Mouse (Mus musculus): Measurements from ENCODE around the gene Klf11.
A peak's percentile ranks its signal among the peaks of the same experiment; 100 is the strongest.
"Not testable (repeated sequence)": the region's sequence is repeated elsewhere in the genome, so short reads cannot be mapped to it uniquely, and the experiment has no call there.

The Klf11 gene

GRCm38 (mm10) chr12:24654065-24654862, 3.2 kb downstream of the Klf11 start:
- DNase-seq (ENCODE audit: inconsistent ontology term) = no peak

- DNase-seq (ENCODE audit: inconsistent ontology term) = no peak
Observed at GRCm38 (mm10) chr12:24656436-24656835, 5.4 kb downstream of the Klf11 start.

GRCm38 (mm10) chr12:24658998-24659397, 7.9 kb downstream of the Klf11 start:
- DNase-seq (ENCODE audit: inconsistent ontology term) = no peak

GRCm38 (mm10) chr12:24659923-24660322, 8.8 kb downstream of the Klf11 start:
- DNase-seq (ENCODE audit: inconsistent ontology term) = no peak

GRCm38 (mm10) chr12:24661100-24661499, 10.0 kb downstream of the Klf11 start:
- DNase-seq (ENCODE audit: inconsistent ontology term) = no peak

- no peak for DNase-seq (ENCODE audit: inconsistent ontology term)
Observed at GRCm38 (mm10) chr12:24662131-24662530, 11.1 kb downstream of the Klf11 start.

- DNase-seq (ENCODE audit: inconsistent ontology term) = peak; percentile 70
Observed at GRCm38 (mm10) chr12:24680096-24680491, 29.0 kb downstream of the Klf11 start.

- DNase-seq (ENCODE audit: inconsistent ontology term) = peak; percentile 64
Observed at GRCm38 (mm10) chr12:24680492-24681285, 29.6 kb downstream of the Klf11 start.

GRCm38 (mm10) chr12:24681286-24682023, 30.4 kb downstream of the Klf11 start, which contains the start of gene Cys1:
Gene Cys1 (minus strand): TSS chr12:24681813.
- DNase-seq (ENCODE audit: inconsistent ontology term) = no peak

- DNase-seq (ENCODE audit: inconsistent ontology term) = no peak
Observed at GRCm38 (mm10) chr12:24682563-24682962, 31.5 kb downstream of the Klf11 start.

GRCm38 (mm10) chr12:24683461-24683860, 32.4 kb downstream of the Klf11 start:
- DNase-seq (ENCODE audit: inconsistent ontology term) = no peak

- DNase-seq (ENCODE audit: inconsistent ontology term) = no peak
Observed at GRCm38 (mm10) chr12:24686038-24686695, 35.1 kb downstream of the Klf11 start.

- no peak for DNase-seq (ENCODE audit: inconsistent ontology term)
Observed at GRCm38 (mm10) chr12:24686696-24687346, 35.7 kb downstream of the Klf11 start.

- DNase-seq (ENCODE audit: inconsistent ontology term) = no peak
Observed at GRCm38 (mm10) chr12:24690351-24690750, 39.3 kb downstream of the Klf11 start.

GRCm38 (mm10) chr12:24696500-24697483, 45.7 kb downstream of the Klf11 start:
- peak; percentile 74 for DNase-seq (ENCODE audit: inconsistent ontology term)

GRCm38 (mm10) chr12:24697484-24698204, 46.6 kb downstream of the Klf11 start:
- no peak for DNase-seq (ENCODE audit: inconsistent ontology term)

- no peak for DNase-seq (ENCODE audit: inconsistent ontology term)
Observed at GRCm38 (mm10) chr12:24698514-24698913, 47.4 kb downstream of the Klf11 start.

GRCm38 (mm10) chr12:24699578-24699977, 48.5 kb downstream of the Klf11 start:
- DNase-seq (ENCODE audit: inconsistent ontology term) = no peak

GRCm38 (mm10) chr12:24701621-24702020, 50.5 kb downstream of the Klf11 start:
- not testable (repeated sequence) for DNase-seq (ENCODE audit: inconsistent ontology term)

All from Muller cell, postnatal 12 days (primary cell).